Mouse (Mus musculus): ENCODE data around the gene Cyp4a10. TPM values are rescaled to one million over a fixed set of nuclear protein-coding genes. Genes with fewer than 3 reads are reported as not detected.
"Not testable (repeated sequence)": the region's sequence is repeated elsewhere in the genome, so short reads cannot be mapped to it uniquely, and the experiment has no call there.

Cyp4a10 gene
- total RNA-seq (2017): not detected in 2 replicates

DNA sequence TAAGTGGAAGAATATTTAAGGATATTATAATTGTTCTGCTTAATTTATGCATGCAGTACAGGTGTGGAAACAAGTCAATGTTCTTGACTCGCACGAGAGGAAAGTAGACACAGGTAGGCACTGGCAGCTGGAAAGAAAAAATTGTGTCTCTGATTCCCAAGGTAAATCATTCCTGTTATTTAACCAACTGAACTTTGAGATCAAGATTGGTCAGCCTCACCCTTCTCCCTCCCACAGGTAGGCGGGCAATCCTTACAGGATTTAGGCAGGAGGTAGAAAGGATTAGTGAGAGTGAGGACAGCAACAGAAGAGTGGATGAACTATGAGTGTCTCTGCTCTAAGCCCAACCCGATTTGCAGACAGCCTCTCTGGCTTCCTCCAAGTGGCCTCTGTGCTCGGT, at the start of gene Cyp4a10:
TSS of gene Cyp4a10 (plus strand) at position 265 of the 400 bp plus-strand sequence.
- not testable (repeated sequence) for ATAC-seq (replicated peaks; ENCODE audit: low read depth, poor library complexity, severe bottlenecking)

DNA sequence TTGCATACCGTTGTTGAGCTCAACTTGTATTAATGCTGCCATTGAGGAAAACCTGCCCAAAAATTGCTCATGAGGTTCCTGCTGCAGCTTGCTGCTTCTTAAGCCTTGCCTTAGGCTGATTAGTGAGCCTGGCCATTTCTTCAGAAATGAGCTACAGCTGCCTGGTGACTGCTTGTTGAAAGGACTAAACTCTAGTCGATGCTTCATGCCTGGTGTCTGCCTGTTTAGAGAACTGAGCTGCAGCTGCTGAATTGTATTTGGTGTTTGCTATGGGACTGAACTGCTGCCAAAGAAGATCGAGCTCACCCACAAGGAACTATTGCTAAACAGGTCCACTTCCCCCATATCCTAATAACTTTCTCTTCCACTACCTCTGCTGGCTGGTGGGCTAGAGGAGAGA, 44.5 kb upstream of the Cyp4a10 start:
- ATAC-seq (replicated peaks; ENCODE audit: low read depth, poor library complexity, severe bottlenecking): peak; percentile 45; the same call in 1 of the 2 replicates

DNA sequence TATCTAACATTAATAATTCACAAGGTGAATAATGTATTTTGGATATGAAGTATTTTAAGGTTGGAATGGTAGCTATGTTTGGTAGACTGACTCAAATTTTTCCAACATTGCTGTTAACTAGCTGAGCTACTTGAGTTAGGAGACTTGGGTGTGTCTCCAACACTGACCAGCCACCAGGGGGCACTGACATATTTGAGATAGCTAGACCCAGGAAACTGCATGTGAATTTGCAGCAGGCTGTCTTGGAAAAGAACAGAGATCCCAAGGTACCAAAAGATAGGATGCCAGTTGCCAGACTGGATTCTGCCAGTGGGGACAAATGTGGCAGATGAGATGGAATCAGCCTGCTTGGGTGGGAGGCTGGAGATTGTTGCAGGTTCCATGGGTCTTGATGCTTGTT, 42.0 kb upstream of the Cyp4a10 start:
- peak; percentile 87; the same call in 1 of the 2 replicates for ATAC-seq (replicated peaks; ENCODE audit: low read depth, poor library complexity, severe bottlenecking)

GRCm38 (mm10) chr4:115481006-115481652, 36.9 kb upstream of the Cyp4a10 start:
- ATAC-seq (replicated peaks; ENCODE audit: low read depth, poor library complexity, severe bottlenecking): 0 out of 2 replicates have a peak, but pooled peaks have one; percentile 22

GRCm38 (mm10) chr4:115496001-115496400, 22.1 kb upstream of the Cyp4a10 start, which contains the start of gene Cyp4a14:
Gene Cyp4a14 (minus strand): TSS chr4:115496142.
- no peak for ATAC-seq (replicated peaks; ENCODE audit: low read depth, poor library complexity, severe bottlenecking)

GRCm38 (mm10) chr4:115497466-115497865, 20.6 kb upstream of the Cyp4a10 start:
- no peak for ATAC-seq (replicated peaks; ENCODE audit: low read depth, poor library complexity, severe bottlenecking)

- ATAC-seq (replicated peaks; ENCODE audit: low read depth, poor library complexity, severe bottlenecking): not testable (repeated sequence)
Observed at GRCm38 (mm10) chr4:115513964-115514363, 4.1 kb upstream of the Cyp4a10 start.

DNA sequence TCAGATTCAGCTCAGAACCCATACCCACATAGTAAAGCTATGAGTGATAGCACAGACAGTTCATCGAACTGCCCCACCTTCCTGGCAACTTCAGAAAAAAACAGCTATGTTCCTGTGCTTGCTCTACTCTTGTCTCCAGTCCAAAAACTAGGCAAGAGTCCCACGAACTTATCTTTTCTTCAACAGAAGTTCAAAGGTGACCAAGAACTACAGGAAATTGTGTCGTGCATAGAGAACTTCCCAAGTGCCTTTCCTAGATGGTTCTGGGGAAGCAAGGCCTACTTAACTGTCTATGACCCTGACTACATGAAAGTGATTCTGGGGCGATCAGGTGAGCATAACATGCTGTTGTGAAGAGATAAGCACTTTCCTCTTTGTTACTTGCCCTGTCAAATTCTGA, 1.4 kb downstream of the Cyp4a10 start:
- no peak for ATAC-seq (replicated peaks; ENCODE audit: low read depth, poor library complexity, severe bottlenecking)

DNA sequence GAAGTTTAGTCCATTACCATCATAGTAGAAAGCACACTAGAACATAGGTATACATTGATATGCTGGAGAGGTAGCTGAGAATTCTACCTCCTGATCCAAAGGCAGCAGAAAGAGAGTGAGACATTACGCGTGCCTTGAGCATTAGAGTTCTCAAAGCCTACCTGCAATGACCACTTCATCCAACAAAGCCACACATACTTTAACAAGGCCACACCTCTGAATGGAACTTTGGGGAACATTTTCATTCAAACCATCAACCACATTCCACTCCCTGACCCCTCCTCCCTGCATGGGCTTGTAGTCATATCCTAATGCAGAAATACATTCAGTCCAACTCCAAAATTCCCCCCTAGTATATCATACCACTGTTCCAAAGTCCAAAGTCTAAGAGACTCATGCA, 3.7 kb downstream of the Cyp4a10 start:
- ATAC-seq (replicated peaks; ENCODE audit: low read depth, poor library complexity, severe bottlenecking): no peak

GRCm38 (mm10) chr4:115545101-115545500, 27.0 kb downstream of the Cyp4a10 start:
- ATAC-seq (replicated peaks; ENCODE audit: low read depth, poor library complexity, severe bottlenecking): no peak

GRCm38 (mm10) chr4:115546141-115546828, 28.2 kb downstream of the Cyp4a10 start:
- 0 out of 2 replicates have a peak, but pooled peaks have one; percentile 15 for ATAC-seq (replicated peaks; ENCODE audit: low read depth, poor library complexity, severe bottlenecking)

- ATAC-seq (replicated peaks; ENCODE audit: low read depth, poor library complexity, severe bottlenecking): no peak
Observed at GRCm38 (mm10) chr4:115552726-115553125, 34.7 kb downstream of the Cyp4a10 start.

- no peak for ATAC-seq (replicated peaks; ENCODE audit: low read depth, poor library complexity, severe bottlenecking)
Observed at GRCm38 (mm10) chr4:115555513-115555912, 37.4 kb downstream of the Cyp4a10 start.

GRCm38 (mm10) chr4:115557861-115558561, 39.9 kb downstream of the Cyp4a10 start:
- ATAC-seq (replicated peaks; ENCODE audit: low read depth, poor library complexity, severe bottlenecking): no peak

- ATAC-seq (replicated peaks; ENCODE audit: low read depth, poor library complexity, severe bottlenecking): not testable (repeated sequence)
Observed at GRCm38 (mm10) chr4:115561236-115561635, 43.2 kb downstream of the Cyp4a10 start.

DNA sequence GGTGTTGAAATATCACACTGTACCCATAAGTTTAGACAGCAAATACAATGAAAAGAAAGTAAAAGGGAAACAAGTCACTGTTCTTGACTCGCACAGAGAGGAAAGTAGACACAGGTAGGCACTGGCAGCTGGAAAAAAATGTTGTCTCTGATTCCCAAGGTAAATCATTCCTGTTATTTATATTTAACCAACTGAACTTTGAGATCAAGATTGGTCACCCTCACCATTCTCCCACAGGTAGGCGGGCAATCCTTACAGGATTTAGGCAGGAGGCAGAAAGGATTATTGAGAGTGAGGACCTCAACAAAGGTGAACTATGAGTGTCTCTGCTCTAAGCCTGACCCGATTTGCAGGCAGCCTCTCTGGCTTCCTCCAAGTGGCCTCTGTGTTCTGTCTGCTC, 45.3 kb downstream of the Cyp4a10 start, which contains the start of gene Cyp4a31:
TSS of gene Cyp4a31 (plus strand) at position 249 of the 400 bp plus-strand sequence.
- ATAC-seq (replicated peaks; ENCODE audit: low read depth, poor library complexity, severe bottlenecking): no peak

- not testable (repeated sequence) for ATAC-seq (replicated peaks; ENCODE audit: low read depth, poor library complexity, severe bottlenecking)
Observed at GRCm38 (mm10) chr4:115564469-115565225, 46.6 kb downstream of the Cyp4a10 start.

DNA sequence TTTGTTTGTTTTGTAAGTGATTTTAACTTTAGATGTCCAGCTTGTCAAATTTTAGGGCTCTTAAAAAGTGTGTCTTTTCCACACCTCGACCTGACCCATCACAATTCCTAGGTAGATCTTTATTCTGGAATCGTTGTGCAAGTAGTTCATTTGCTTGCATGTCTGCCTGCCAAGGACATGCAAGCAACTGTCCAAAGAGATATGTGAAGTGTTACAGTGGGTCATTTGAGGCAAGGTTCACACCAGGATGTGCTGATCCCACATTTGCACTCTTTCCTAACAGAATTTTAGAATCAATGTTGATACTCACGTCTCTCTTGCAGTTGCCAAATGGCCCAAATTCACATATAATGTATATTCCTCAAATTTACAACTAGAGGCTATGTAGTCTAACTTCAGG, 57.2 kb downstream of the Cyp4a10 start:
- ATAC-seq (replicated peaks; ENCODE audit: low read depth, poor library complexity, severe bottlenecking): no peak

DNA sequence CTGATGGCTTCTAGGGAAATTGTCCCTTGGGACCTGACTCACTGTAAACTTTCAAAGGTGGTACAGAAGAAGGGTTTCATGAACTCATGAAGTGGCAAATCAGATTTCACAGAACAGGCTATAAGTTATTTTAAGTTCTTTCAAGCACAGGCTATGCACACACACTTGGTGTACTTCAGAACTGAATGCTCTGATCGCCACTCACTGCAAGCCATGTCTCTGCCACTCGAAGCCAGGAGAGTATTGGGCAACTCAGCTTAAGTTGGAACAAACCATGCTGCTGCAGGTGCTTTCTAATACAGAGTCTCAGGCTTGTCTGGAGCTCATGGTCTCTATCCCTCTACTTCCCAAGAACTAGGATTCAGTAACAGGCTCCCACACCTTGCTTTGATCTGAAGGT, 57.7 kb downstream of the Cyp4a10 start:
- no peak for ATAC-seq (replicated peaks; ENCODE audit: low read depth, poor library complexity, severe bottlenecking)

GRCm38 (mm10) chr4:115583036-115583435, 65.0 kb downstream of the Cyp4a10 start:
- peak; percentile 98 for ATAC-seq (replicated peaks; ENCODE audit: low read depth, poor library complexity, severe bottlenecking)
